Mouse (Mus musculus) MEL (cell line): Measurements from ENCODE around the gene Wnt7b.

Experiments used
- CTCF ChIP-seq, 3 experiments: IDR thresholded peaks in 2 of 3; conservative IDR thresholded peaks in 1 of 3; 2 replicates each; pipeline ENCODE4 v1.5.1; 2011 to 2012; ENCODE audit warnings: low read length in 3 of 3, low read depth in 2 of 3, mild to moderate bottlenecking in 2 of 3, improper control_type of control experiment in 1 of 3, inconsistent platforms in 1 of 3, mixed read lengths in 1 of 3, moderate library complexity in 1 of 3; ENCODE audit not compliant: control insufficient read depth in 1 of 3, insufficient read depth in 1 of 3, poor library complexity in 1 of 3, severe bottlenecking in 1 of 3
- ELF1 ChIP-seq: IDR thresholded peaks from 2 replicates; pipeline ENCODE4 v1.6.1; 2014; ENCODE audit warnings: low read depth, mild to moderate bottlenecking, inconsistent platforms, low read length, improper control_type of control experiment, moderate library complexity
- EP300 ChIP-seq, 2 experiments: IDR thresholded peaks; 2 replicates each; pipeline ENCODE4 v1.6.1; 2011; ENCODE audit warnings: improper control_type of control experiment in 2 of 2, low read length in 2 of 2, low read depth in 1 of 2, mild to moderate bottlenecking in 1 of 2
- MAX ChIP-seq: IDR thresholded peaks from 2 replicates; pipeline ENCODE4 v1.6.1; 2011; ENCODE audit warnings: low read length, improper control_type of control experiment
- MEF2A ChIP-seq: IDR thresholded peaks from 2 replicates; pipeline ENCODE4 v1.6.1; 2014; ENCODE audit warnings: low read depth, mild to moderate bottlenecking, inconsistent platforms, low read length, improper control_type of control experiment; ENCODE audit not compliant: poor library complexity, insufficient replicate concordance, severe bottlenecking; ENCODE audit errors: extremely low read depth
- MXI1 ChIP-seq: IDR thresholded peaks from 2 replicates; pipeline ENCODE4 v1.6.1; 2011; ENCODE audit warnings: mild to moderate bottlenecking, low read depth, low read length, improper control_type of control experiment
- POLR2AphosphoS2 ChIP-seq: IDR thresholded peaks from 2 replicates; pipeline ENCODE4 v1.6.1; 2011; ENCODE audit warnings: low read length, improper control_type of control experiment
- ZMIZ1 ChIP-seq: IDR thresholded peaks from 2 replicates; pipeline ENCODE4 v1.6.1; 2012; ENCODE audit warnings: low read depth, mild to moderate bottlenecking, inconsistent platforms, low read length, improper control_type of control experiment, moderate library complexity

- TF ChIP-seq ELF1 (no peak), CTCF (IDR thresholded peaks at IDR 0.05 in 2 of 3, conservative IDR thresholded peaks at IDR 0.05 in 1 of 3; ENCODE audit: control insufficient read depth in 1 of 3, insufficient read depth in 1 of 3, low read depth in 2 of 3, low read length in 3 of 3, poor library complexity in 1 of 3, severe bottlenecking in 1 of 3) (no peak), ZMIZ1 (no peak), MEF2A (no peak), EP300 (IDR thresholded peaks at IDR 0.05; ENCODE audit: low read depth in 1 of 2, low read length in 2 of 2) (no peak), MAX (no peak), MXI1 (no peak), POLR2AphosphoS2 (no peak)
Measured at GRCm38 (mm10) chr15:85534646-85535045, 47.6 kb downstream of the Wnt7b start.
